Mouse (Mus musculus): ENCODE measurements at regions not wholly inside any gene's neighbourhood (a gene's known extent, or its start where the extent isn't known, plus 50 kb on each side); places are given as distances from the start of the nearest gene placed in this dataset.

GRCm38 (mm10) chr13:16316581-16316980, 304.9 kb downstream of the Inhba start:
- DNase-seq (ENCODE audit: low spot score in 2 of 2) = no peak

- no peak for DNase-seq (ENCODE audit: low spot score in 2 of 2)
Measured at GRCm38 (mm10) chr13:16317412-16317811, 305.8 kb downstream of the Inhba start.

GRCm38 (mm10) chr13:16320392-16320791, 308.7 kb downstream of the Inhba start:
- DNase-seq (ENCODE audit: low spot score in 2 of 2) = no peak

- DNase-seq (ENCODE audit: low spot score in 2 of 2) = no peak
Measured at GRCm38 (mm10) chr13:16325661-16326060, 314.0 kb downstream of the Inhba start.

- DNase-seq (ENCODE audit: low spot score in 2 of 2) = no peak
Measured at GRCm38 (mm10) chr13:16341727-16342126, 330.1 kb downstream of the Inhba start.

GRCm38 (mm10) chr13:16342171-16342570, 330.5 kb downstream of the Inhba start:
- no peak for DNase-seq (ENCODE audit: low spot score in 2 of 2)

GRCm38 (mm10) chr13:16343280-16343945, 331.8 kb downstream of the Inhba start:
- DNase-seq (ENCODE audit: low spot score in 2 of 2) = no peak

- DNase-seq (ENCODE audit: low spot score in 2 of 2) = no peak
Measured at GRCm38 (mm10) chr13:16349353-16349752, 337.7 kb downstream of the Inhba start.

- DNase-seq (ENCODE audit: low spot score in 2 of 2) = no peak
Measured at GRCm38 (mm10) chr13:16350061-16350460, 338.4 kb downstream of the Inhba start.

GRCm38 (mm10) chr13:16355316-16355715, 343.7 kb downstream of the Inhba start:
- no peak for DNase-seq (ENCODE audit: low spot score in 2 of 2)

GRCm38 (mm10) chr13:16379492-16379891, 367.8 kb downstream of the Inhba start:
- no peak for DNase-seq (ENCODE audit: low spot score in 2 of 2)

- no peak for DNase-seq (ENCODE audit: low spot score in 2 of 2)
Measured at GRCm38 (mm10) chr13:16379949-16380348, 368.3 kb downstream of the Inhba start.

GRCm38 (mm10) chr13:16382936-16383511, 371.4 kb downstream of the Inhba start:
- no peak for DNase-seq (ENCODE audit: low spot score in 2 of 2)

GRCm38 (mm10) chr13:16416356-16417019, 404.8 kb downstream of the Inhba start:
- DNase-seq (ENCODE audit: low spot score in 2 of 2) = no peak

GRCm38 (mm10) chr13:16424147-16424546, 412.5 kb downstream of the Inhba start:
- DNase-seq (ENCODE audit: low spot score in 2 of 2) = no peak

- DNase-seq (ENCODE audit: low spot score in 2 of 2) = no peak
Measured at GRCm38 (mm10) chr13:16435436-16435835, 423.8 kb downstream of the Inhba start.

GRCm38 (mm10) chr13:16453234-16453633, 441.6 kb downstream of the Inhba start:
- DNase-seq (ENCODE audit: low spot score in 2 of 2) = no peak

GRCm38 (mm10) chr13:16459743-16460142, 448.1 kb downstream of the Inhba start:
- DNase-seq (ENCODE audit: low spot score in 2 of 2) = no peak

- no peak for DNase-seq (ENCODE audit: low spot score in 2 of 2)
Measured at GRCm38 (mm10) chr13:16461681-16462080, 450.0 kb downstream of the Inhba start.

GRCm38 (mm10) chr13:16464823-16465222, 453.2 kb downstream of the Inhba start:
- DNase-seq (ENCODE audit: low spot score in 2 of 2) = no peak

- no peak for DNase-seq (ENCODE audit: low spot score in 2 of 2)
Measured at GRCm38 (mm10) chr13:16465317-16465716, 453.7 kb downstream of the Inhba start.

GRCm38 (mm10) chr13:16465812-16466211, 454.2 kb downstream of the Inhba start:
- no peak for DNase-seq (ENCODE audit: low spot score in 2 of 2)

- DNase-seq (ENCODE audit: low spot score in 2 of 2) = no peak
Measured at GRCm38 (mm10) chr13:16476515-16476914, 464.9 kb downstream of the Inhba start.

Measured in natural killer cell, adult 2 months (primary cell).